In the genomic region with DNA sequence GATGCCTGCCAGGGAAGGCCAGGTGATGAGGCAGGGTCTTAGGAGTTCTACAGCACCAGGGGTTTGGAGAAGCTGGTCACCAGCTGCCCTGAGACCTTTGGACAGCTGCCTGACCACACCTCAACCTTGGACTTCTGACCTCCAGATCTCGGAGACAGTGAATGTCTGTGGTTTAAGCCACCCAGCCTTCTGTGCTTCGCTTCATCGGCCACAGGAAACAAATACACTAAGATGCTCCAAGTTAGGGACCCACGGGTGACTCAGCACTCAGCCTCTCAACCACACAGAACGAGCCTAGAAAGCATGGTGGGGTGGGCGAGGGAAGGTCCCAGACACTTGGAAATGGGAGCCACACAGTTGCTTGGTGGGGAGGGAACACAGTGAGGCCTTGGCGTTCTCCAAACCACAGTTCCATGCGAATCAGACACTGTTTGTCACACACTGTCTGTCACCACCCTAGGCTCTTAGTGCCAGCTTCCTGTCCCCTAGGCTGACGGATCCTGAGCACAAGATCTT, we compare ENCODE assay signal across 10 mouse cellular contexts.
DNase-seq lines count a peak whose midpoint lies in the region; ATAC-seq lines count a peak whose summit lies in the region.
"Had no signal": no experiment of that assay in that cellular context is flagged by ENCODE, and none has a peak within 500 bp of the region (broad histone marks: within the 10 kb centered on the region; RNA-seq: fewer than 3 reads in every experiment).

No protein-coding gene starts in this region.

- H3K9ac ChIP-seq in forebrain, embryonic 11.5 days (ENCODE audit: low read length), result no peak overlapping the region
- no peak overlapping the region for H3K9ac ChIP-seq in heart, embryonic 12.5 days

- no peaks in the 10 kb centered on the region for H3K36me3 ChIP-seq in forebrain, embryonic 10.5 days (replicated peaks)
- no peaks in the 10 kb centered on the region for H3K36me3 ChIP-seq in forebrain, embryonic 11.5 days (ENCODE audit: control insufficient read depth, insufficient read depth, low read length)
- no peaks in the 10 kb centered on the region for H3K36me3 ChIP-seq in heart, embryonic 12.5 days

- H3K9me3 ChIP-seq in forebrain, embryonic 10.5 days, result no peaks in the 10 kb centered on the region
- no peaks in the 10 kb centered on the region for H3K9me3 ChIP-seq in forebrain, embryonic 11.5 days (ENCODE audit: control insufficient read depth, low read length)
- H3K9me3 ChIP-seq in heart, embryonic 12.5 days (replicated peaks), result no peaks in the 10 kb centered on the region

- H3K4me2 ChIP-seq in forebrain, embryonic 11.5 days (ENCODE audit: low read depth, low read length, severe bottlenecking), result no peak overlapping the region
- no peak overlapping the region for H3K4me2 ChIP-seq in heart, embryonic 12.5 days

- H3K4me3 ChIP-seq in forebrain, embryonic 10.5 days, result no peak overlapping the region
- H3K4me3 ChIP-seq in forebrain, embryonic 11.5 days (ENCODE audit: low read depth, low read length), result no peak overlapping the region
- no peak overlapping the region for H3K4me3 ChIP-seq in heart, embryonic 12.5 days
- H3K4me3 ChIP-seq: erythroblast, embryonic 14.5 days; left cerebral cortex, adult 2 months had no signal

- peak overlapping the region; percentile 80 for H3K27ac ChIP-seq in forebrain, embryonic 10.5 days
- no peak overlapping the region for H3K27ac ChIP-seq in forebrain, embryonic 11.5 days (ENCODE audit: low read depth, low read length)
- no peak overlapping the region; the same call in 1 of the 2 replicates for H3K27ac ChIP-seq in heart, embryonic 12.5 days (ENCODE audit: poor library complexity, severe bottlenecking)
- H3K27ac ChIP-seq: left cerebral cortex, adult 2 months had no signal

- WGBS in forebrain, embryonic 10.5 days, result 90% methylated on average over 9 of the region's 9 CpGs
- WGBS in forebrain, embryonic 11.5 days, result 80% methylated on average over 9 of the region's 9 CpGs
- WGBS in heart, embryonic 12.5 days, result 59% methylated on average over 9 of the region's 9 CpGs

- DNase-seq in forebrain, embryonic 10.5 days (ENCODE audit: extremely low spot score, low spot score), result no peak
- no peak for DNase-seq in forebrain, embryonic 11.5 days (ENCODE audit: low spot score)
- DNase-seq in thymus, postnatal 0 days (ENCODE audit: low spot score), result peak; percentile 47
- no peak for DNase-seq in thymus, postnatal 4 days
- DNase-seq in kidney, postnatal 36 days, result peak; percentile 57 to 75
- DNase-seq in yolk sac, embryonic 10.5 days (ENCODE audit: low spot score), result peak; percentile 37
- no peak for DNase-seq in layer of hippocampus, adult 18-20 months (ENCODE audit: low spot score in 2 of 2)

- ATAC-seq in forebrain, embryonic 11.5 days (replicated peaks; ENCODE audit: low FRiP score), result no peak
- ATAC-seq in heart, embryonic 12.5 days (ENCODE audit: insufficient number of reproducible peaks, low FRiP score), result no peak; the same call in 1 of the 2 replicates

- H3K4me1 ChIP-seq in forebrain, embryonic 10.5 days, result peaks cover 55% of the 10 kb centered on the region
- H3K4me1 ChIP-seq in forebrain, embryonic 11.5 days (replicated peaks; ENCODE audit: control insufficient read depth, insufficient read depth, low read length), result peaks cover 13% of the 10 kb centered on the region; the same call in 1 of the 2 replicates
- peaks cover 36% of the 10 kb centered on the region for H3K4me1 ChIP-seq in heart, embryonic 12.5 days (replicated peaks)

- H3K27me3 ChIP-seq in forebrain, embryonic 10.5 days (ENCODE audit: poor library complexity, severe bottlenecking), result peaks cover 26% of the 10 kb centered on the region
- H3K27me3 ChIP-seq in forebrain, embryonic 11.5 days (ENCODE audit: control insufficient read depth, insufficient read depth, low read length), result no peaks in the 10 kb centered on the region
- H3K27me3 ChIP-seq in heart, embryonic 12.5 days (replicated peaks), result peaks cover 2% of the 10 kb centered on the region; the same call in 1 of the 2 replicates

Comparison
In these comparisons a context has a peak if more than half of its experiments do, and no peak if none do; other contexts are left out.
1. DNase-seq: peak in thymus, postnatal 0 days (single experiment), kidney, postnatal 36 days (2 of 2) and yolk sac, embryonic 10.5 days (single experiment); none in forebrain, embryonic 10.5 days (single experiment), forebrain, embryonic 11.5 days (single experiment), thymus, postnatal 4 days (single experiment) and layer of hippocampus, adult 18-20 months (0 of 2).